Mouse (Mus musculus) stomach, adult 2 months (tissue): ENCODE results near the gene Zbtb32. TPM values are rescaled to one million over a fixed set of nuclear protein-coding genes. Genes with fewer than 3 reads are reported as not detected.

ENCODE experiments used
- polyA plus RNA-seq: library from polyadenylated mRNA; depleted of rRNA; stranded (reverse); fragments of >200 nt; gene quantifications from 2 replicates; pipeline ENCODE4 v1.2.3, GENCODE M21; 2012; rRNA removed

Zbtb32 gene
- polyA plus RNA-seq, result 3.6 and 4.9 TPM in 2 replicates

DNA sequence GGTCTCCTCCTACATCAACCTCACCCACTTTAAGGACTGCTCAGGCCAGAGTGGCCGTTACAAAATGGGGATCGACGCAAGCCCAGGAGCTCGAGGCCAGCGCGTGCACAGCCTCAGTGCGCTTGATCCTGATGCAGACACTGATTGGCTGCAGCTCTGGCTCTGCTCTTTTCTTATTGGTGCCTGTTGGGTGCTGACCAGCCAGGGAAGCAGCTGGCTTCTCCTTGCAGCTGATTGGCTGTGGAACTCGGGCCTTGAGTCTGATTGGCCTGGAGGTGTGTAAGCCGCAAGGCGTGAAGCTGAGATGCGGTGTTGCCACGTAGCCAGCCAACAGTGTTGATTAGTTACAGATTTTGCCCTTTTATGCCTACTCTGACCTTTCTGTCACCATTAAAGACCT, at the start of gene Zbtb32:
Zbtb32 (minus strand) TSS at position 124 of the 400 bp plus-strand sequence.

DNA sequence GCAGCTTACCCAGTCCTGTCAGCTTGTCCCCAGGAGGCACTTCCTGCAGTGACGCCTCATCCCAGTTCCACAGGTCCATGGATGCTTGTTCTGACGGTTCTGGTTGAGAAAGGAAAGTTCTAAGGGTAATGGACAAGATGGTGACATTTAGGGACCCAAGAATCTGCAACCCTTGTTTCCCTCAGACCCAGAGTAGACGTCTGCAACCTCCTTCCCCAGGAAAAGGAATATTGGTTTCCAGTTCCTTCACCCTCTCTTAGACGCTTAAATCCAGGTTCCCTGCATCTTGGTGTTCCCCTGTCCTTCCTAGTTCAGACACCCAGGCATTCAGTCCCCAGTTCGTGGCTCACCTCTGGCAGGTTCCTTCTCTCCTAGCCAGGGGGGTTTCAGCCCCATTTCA, 37.0 kb upstream of the Zbtb32 start, which contains the start of gene Etv2:
Etv2 (minus strand) TSS at position 101 of the 400 bp plus-strand sequence.

DNA sequence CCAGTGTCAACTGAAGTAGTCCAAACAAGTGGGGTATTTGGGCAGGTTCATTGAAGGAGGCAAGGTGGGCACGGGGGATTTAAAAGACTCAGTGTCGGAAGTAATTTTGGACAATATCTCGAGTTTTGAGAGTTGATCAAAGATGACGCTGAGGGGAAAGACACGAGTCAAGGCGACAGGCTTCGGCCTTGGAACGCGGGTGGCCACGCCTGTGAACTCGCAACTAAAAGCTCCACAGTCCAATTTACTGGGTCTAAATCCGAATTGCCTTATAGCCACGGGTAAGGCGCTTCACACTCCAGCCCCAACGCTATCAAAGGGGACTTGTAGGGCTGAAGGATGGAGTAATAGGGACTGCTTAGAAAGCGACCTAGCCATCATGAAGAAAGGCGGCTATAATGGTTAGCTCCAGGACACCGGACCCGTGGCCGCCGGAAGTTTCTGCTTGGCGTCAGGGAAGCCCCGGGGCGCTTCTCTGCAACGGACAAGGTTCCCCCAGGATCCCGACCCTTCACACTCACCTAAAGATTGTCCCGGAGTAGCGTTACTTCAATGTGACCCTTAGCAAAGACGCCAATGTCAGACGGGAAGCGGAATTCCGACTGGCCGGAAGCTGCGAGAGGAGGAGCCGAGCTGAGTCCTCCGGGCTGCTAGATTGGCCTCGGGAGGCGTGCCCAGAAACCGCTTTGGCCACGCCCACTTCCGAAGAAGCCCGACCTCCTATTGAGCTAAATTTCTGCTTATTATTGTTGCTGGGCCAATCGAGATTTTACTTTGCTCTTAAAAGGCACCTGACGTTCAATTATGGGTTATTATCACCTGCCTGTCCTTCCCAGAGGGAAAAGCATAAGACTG, 27.0 kb upstream of the Zbtb32 start, which contains the start of gene Cox6b1:
Cox6b1 (minus strand) TSS at position 622 of the 855 bp plus-strand sequence.

GRCm38 (mm10) chr7:30612654-30613402, 14.1 kb upstream of the Zbtb32 start, which contains the start of gene Upk1a:
Upk1a (minus strand) TSS chr7:30612847.

DNA sequence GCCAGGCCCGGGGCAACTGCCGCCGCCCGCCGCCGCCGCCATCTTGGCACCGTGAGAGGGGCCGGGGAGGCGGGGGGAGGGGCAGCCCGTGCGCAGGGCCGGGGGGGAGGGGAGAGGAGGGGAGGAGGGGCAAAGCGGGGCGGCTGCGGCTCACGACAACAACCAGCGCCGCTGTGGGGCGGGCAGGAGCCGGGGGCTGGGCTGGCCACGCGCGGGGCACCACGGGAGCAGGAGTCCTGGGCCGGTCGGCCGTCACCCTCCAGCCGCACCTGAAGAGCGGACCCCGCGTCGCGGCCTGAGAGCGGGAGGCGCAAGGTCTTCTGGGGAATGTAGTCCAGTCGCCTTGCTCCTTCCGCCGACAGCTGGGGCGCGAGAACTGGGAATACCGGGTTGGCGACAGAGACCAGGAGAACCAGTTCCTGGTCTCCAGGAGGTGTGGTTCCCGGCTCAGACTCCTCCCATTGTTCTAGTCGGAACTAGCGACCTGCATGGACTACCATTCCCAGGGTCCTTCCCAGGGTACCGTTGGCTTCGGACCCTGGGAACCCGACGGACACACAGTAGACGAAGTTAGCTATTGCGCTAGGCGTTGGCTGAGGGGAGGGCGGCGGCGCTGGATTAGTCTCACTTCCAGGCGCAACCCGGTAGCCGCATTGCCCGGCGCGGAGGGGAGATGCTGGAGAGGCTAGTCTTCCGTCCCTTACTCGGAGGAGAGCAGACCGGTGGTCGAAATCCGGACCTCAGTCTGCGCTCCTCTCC, 9.9 kb downstream of the Zbtb32 start, which contains the start of gene Kmt2b:
Kmt2b (minus strand) TSS at position 51 of the 759 bp plus-strand sequence.

GRCm38 (mm10) chr7:30564970-30565571, 33.6 kb downstream of the Zbtb32 start, which contains the start of gene Igflr1:
Igflr1 (plus strand) TSS chr7:30565427.

DNA sequence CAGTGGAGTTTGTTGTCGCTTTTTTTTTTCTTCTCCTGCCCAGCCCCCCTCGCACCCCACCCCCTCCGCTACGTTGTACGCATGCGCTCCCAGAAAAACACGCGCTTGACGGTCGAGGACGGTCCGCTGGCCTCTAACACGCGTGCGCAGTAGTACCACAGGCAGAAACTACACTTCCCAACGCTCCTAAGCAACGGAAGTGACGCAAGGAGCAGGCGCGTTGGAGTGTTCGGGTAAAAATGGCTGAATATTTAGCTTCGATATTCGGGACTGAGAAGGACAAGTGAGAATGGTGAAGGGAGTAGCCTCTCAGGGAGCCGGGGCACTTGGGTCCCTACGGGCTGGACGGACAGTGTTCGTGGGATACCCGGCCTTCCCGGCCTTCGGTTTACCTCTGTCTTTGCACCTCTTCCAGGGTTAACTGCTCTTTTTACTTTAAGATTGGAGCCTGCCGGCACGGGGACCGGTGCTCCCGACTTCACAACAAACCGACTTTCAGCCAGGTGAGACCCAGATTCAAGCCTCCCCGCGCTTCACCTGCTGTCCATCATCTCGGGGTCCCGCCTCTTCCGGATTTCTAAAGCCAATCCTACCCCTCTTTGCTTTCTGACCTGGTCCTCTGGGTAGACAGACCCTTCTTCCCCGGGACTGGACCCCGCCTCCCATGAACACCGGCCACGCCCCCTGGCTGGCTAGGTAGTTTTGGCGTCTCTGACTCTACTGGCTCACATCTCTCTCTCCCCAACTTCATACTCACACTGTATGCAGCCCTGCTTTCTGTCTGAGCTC, 35.4 kb downstream of the Zbtb32 start, which contains the start of the genes U2af1l4, Gm49396 and Psenen:
U2af1l4 (plus strand) TSS at position 185 of the 789 bp plus-strand sequence.
Gm49396 (plus strand) TSS at position 228 of the 789 bp plus-strand sequence.
Psenen (minus strand) TSS at position 511 of the 789 bp plus-strand sequence.

GRCm38 (mm10) chr7:30559443-30559954, 39.2 kb downstream of the Zbtb32 start, which contains the start of gene Lin37:
Lin37 (minus strand) TSS chr7:30559838.

GRCm38 (mm10) chr7:30552102-30553020, 46.3 kb downstream of the Zbtb32 start, which contains the start of the genes Hspb6 and Proser3:
Hspb6 (plus strand) TSS chr7:30552178.
Proser3 (minus strand) TSS chr7:30552299.

Other genes with a start within 250 kb of the Zbtb32 start
- gene Lrfn3, start 236.1 kb downstream of the Zbtb32 start, polyA plus RNA-seq, result 14.6 and 17.1 TPM in 2 replicates
- 38.9 and 55.7 TPM in 2 replicates for gene Tyrobp, start 185.1 kb downstream of the Zbtb32 start, polyA plus RNA-seq
- gene Hcst, start 179.1 kb downstream of the Zbtb32 start, polyA plus RNA-seq, result 3.8 and 16.6 TPM in 2 replicates
- gene Nfkbid, start 177.2 kb downstream of the Zbtb32 start, polyA plus RNA-seq, result 2.3 and 3.7 TPM in 2 replicates
- 30.9 and 40.1 TPM in 2 replicates for gene Aplp1, start 153.4 kb downstream of the Zbtb32 start, polyA plus RNA-seq
- 0.42 and 2.0 TPM in 2 replicates for gene Kirrel2, start 141.2 kb downstream of the Zbtb32 start, polyA plus RNA-seq
- gene Nphs1, start 140.6 kb downstream of the Zbtb32 start, polyA plus RNA-seq, result 0.12 and 0.32 TPM in 2 replicates
- 0.15 TPM in 1 of 2 replicates, not detected in the other for gene Prodh2, start 105.3 kb downstream of the Zbtb32 start, polyA plus RNA-seq
- 4.7 and 6.1 TPM in 2 replicates for gene Arhgap33, start 63.8 kb downstream of the Zbtb32 start, polyA plus RNA-seq
- 129 and 132 TPM in 2 replicates for gene Hspb6, start 46.7 kb downstream of the Zbtb32 start, polyA plus RNA-seq
- gene Proser3, start 46.6 kb downstream of the Zbtb32 start, polyA plus RNA-seq, result 3.4 and 3.9 TPM in 2 replicates
- 14.3 and 19.7 TPM in 2 replicates for gene Lin37, start 39.1 kb downstream of the Zbtb32 start, polyA plus RNA-seq
- gene U2af1l4, start 35.6 kb downstream of the Zbtb32 start, polyA plus RNA-seq, result 32.7 and 35.6 TPM in 2 replicates
- 0.66 and 0.85 TPM in 2 replicates for gene Gm49396, start 35.6 kb downstream of the Zbtb32 start, polyA plus RNA-seq
- 70.1 and 76.5 TPM in 2 replicates for gene Psenen, start 35.3 kb downstream of the Zbtb32 start, polyA plus RNA-seq
- gene Igflr1, start 33.5 kb downstream of the Zbtb32 start, polyA plus RNA-seq, result 4.5 and 5.3 TPM in 2 replicates
- gene Kmt2b, start 10.2 kb downstream of the Zbtb32 start, polyA plus RNA-seq, result 17.8 and 24.6 TPM in 2 replicates
- 4.0 TPM in 2 replicates for gene Upk1a, start 13.9 kb upstream of the Zbtb32 start, polyA plus RNA-seq
- gene Cox6b1, start 27.2 kb upstream of the Zbtb32 start, polyA plus RNA-seq, result 263 and 306 TPM in 2 replicates
- gene Etv2, start 36.9 kb upstream of the Zbtb32 start, polyA plus RNA-seq, result not detected in 2 replicates
- gene Rbm42, start 51.4 kb upstream of the Zbtb32 start, polyA plus RNA-seq, result 42.7 and 58.2 TPM in 2 replicates
- 2.2 and 4.0 TPM in 2 replicates for gene Haus5, start 66.1 kb upstream of the Zbtb32 start, polyA plus RNA-seq
- not detected in 2 replicates for gene Pmis2, start 72.7 kb upstream of the Zbtb32 start, polyA plus RNA-seq
- 18.8 and 40.8 TPM in 2 replicates for gene 2200002J24Rik, start 100.0 kb upstream of the Zbtb32 start, polyA plus RNA-seq
- gene Atp4a, start 113.3 kb upstream of the Zbtb32 start, polyA plus RNA-seq, result 1,538 and 2,919 TPM in 2 replicates
- gene Tmem147, start 130.6 kb upstream of the Zbtb32 start, polyA plus RNA-seq, result 111 and 145 TPM in 2 replicates
- not detected in 2 replicates for gene Gapdhs, start 144.8 kb upstream of the Zbtb32 start, polyA plus RNA-seq
- gene Sbsn, start 152.6 kb upstream of the Zbtb32 start, polyA plus RNA-seq, result 94.0 and 112 TPM in 2 replicates
- 1,147 and 1,166 TPM in 2 replicates for gene Dmkn, start 164.8 kb upstream of the Zbtb32 start, polyA plus RNA-seq
- gene Krtdap, start 189.0 kb upstream of the Zbtb32 start, polyA plus RNA-seq, result 362 and 714 TPM in 2 replicates
- gene Ffar2, start 224.9 kb upstream of the Zbtb32 start, polyA plus RNA-seq, result 4.2 and 4.8 TPM in 2 replicates